Mouse (Mus musculus) urinary bladder, postnatal 4 days (tissue): ENCODE measurements around the gene Zfp969.
"Not testable (repeated sequence)": the region's sequence is repeated elsewhere in the genome, so short reads cannot be mapped to it uniquely, and the experiment has no call there.

Experiments
- DNase-seq, 2 experiments: peaks; one replicate each; pipeline ENCODE4 v3.0.0; 2021 to 2022; ENCODE audit warnings: low spot score in 2 of 2

Zfp969 gene

DNA sequence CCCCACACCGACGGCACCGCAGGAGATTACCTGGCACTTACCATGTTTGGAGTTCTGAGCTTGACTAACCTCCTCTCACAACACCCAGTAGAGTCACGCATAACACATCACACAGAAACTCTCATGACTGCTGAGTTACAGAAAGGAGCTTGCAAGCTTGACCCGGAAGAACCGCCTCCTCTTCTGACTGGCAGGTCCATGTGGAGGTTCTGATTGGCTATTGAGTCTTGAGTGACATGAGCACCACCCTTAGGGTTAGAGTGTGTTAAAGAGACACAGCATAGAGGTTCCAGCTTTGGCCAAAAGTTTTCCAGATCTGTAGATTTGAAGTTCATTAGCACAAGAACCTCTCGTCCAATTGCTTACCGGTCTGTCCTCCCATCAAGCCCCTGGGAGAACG is at the start of gene Zfp969:
Gene Zfp969, minus strand, starts transcription at position 101 of the 400 bp plus-strand sequence.
- not testable (repeated sequence) for DNase-seq

DNA sequence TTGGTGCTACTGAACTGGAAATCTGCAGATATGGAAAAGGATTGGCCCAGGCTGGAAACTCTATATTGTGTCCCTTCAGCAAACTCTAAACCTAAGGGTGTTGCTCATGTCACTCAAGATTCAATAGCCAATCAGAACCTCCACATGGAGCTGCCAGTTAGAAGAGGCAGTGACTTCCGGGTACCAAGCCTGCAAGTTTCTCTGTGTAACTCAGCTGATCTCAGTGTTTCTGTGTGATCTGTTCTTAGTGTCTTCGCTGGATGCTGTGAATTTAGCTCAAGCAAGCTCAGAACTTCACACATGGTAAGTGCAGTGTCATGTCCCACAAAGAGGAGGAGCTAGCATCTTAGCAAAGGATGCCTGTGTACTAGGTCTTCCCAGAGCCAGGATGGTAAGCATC is 37.8 kb upstream of the Zfp969 start, which contains the start of gene Gm2007:
Gene Gm2007, plus strand, starts transcription at position 301 of the 400 bp plus-strand sequence.
- not testable (repeated sequence) for DNase-seq

DNA sequence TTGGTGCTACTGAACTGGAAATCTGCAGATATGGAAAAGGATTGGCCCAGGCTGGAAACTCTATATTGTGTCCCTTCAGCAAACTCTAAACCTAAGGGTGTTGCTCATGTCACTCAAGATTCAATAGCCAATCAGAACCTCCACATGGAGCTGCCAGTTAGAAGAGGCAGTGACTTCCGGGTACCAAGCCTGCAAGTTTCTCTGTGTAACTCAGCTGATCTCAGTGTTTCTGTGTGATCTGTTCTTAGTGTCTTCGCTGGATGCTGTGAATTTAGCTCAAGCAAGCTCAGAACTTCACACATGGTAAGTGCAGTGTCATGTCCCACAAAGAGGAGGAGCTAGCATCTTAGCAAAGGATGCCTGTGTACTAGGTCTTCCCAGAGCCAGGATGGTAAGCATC is 59.8 kb downstream of the Zfp969 start, which contains the start of gene Gm11007:
Gene Gm11007, plus strand, starts transcription at position 301 of the 400 bp plus-strand sequence.
- not testable (repeated sequence) for DNase-seq
